Mouse (Mus musculus): ENCODE results near the gene Zfp346. TPM values are rescaled to one million over a fixed set of nuclear protein-coding genes. Genes with fewer than 3 reads are reported as not detected.

The Zfp346 gene
- polyA plus RNA-seq, 1 experiment from 2014 or later, result 30.1 TPM

GRCm38 (mm10) chr13:55162365-55162764, 57.3 kb downstream of the Zfp346 start:
- H3K27ac ChIP-seq (replicated peaks), result no peak overlapping the region

GRCm38 (mm10) chr13:55163553-55163952, 58.4 kb downstream of the Zfp346 start:
- no peaks in the 10 kb centered on the region for H3K27me3 ChIP-seq
- H3K4me3 ChIP-seq, result no peak overlapping the region
- no peak overlapping the region for H3K4me2 ChIP-seq
- no peaks in the 10 kb centered on the region for H3K9me3 ChIP-seq
- no peaks in the 10 kb centered on the region for H3K36me3 ChIP-seq
- H3K9ac ChIP-seq, result no peak overlapping the region
- no peak for ATAC-seq (ENCODE audit: low FRiP score, low read depth)
- WGBS, result 55% methylated on average over 5 of the region's 5 CpGs
- no peak overlapping the region for H3K27ac ChIP-seq (replicated peaks)
- H3K4me1 ChIP-seq (replicated peaks), result no peaks in the 10 kb centered on the region

More at GRCm38 (mm10) chr13:55162365-55162764, 57.3 kb downstream of the Zfp346 start:
- WGBS, result 78% methylated on average over 7 of the region's 7 CpGs
- Histone ChIP-seq H3K4me2 (no peak overlapping the region), H3K9me3 (no peaks in the 10 kb centered on the region), H3K27me3 (no peaks in the 10 kb centered on the region), H3K4me3 (no peak overlapping the region), H3K36me3 (no peaks in the 10 kb centered on the region), H3K9ac (no peak overlapping the region), H3K4me1 (replicated peaks) (no peaks in the 10 kb centered on the region)
- no peak for ATAC-seq (ENCODE audit: low FRiP score, low read depth)

- no peak overlapping the region for H3K9ac ChIP-seq
- H3K27me3 ChIP-seq, result no peaks in the 10 kb centered on the region
- no peak for ATAC-seq (ENCODE audit: low FRiP score, low read depth)
- WGBS, result 84% methylated on average over 16 of the region's 16 CpGs
- no peaks in the 10 kb centered on the region for H3K9me3 ChIP-seq
- no peak overlapping the region for H3K4me3 ChIP-seq
- no peak overlapping the region for H3K4me2 ChIP-seq
- no peaks in the 10 kb centered on the region for H3K36me3 ChIP-seq
- peaks cover 6% of the 10 kb centered on the region; the same call in 1 of the 2 replicates for H3K4me1 ChIP-seq (replicated peaks)
- H3K27ac ChIP-seq (replicated peaks), result no peak overlapping the region
These were observed 60.8 kb downstream of the Zfp346 start for GRCm38 (mm10) chr13:55165831-55166339.

GRCm38 (mm10) chr13:55166806-55167725, 62.0 kb downstream of the Zfp346 start:
- no peaks in the 10 kb centered on the region for H3K27me3 ChIP-seq
- no peak overlapping the region for H3K9ac ChIP-seq
- no peak overlapping the region for H3K4me2 ChIP-seq
- H3K9me3 ChIP-seq, result no peaks in the 10 kb centered on the region
- H3K4me1 ChIP-seq (replicated peaks), result peaks cover 18% of the 10 kb centered on the region
- 89% methylated on average over 32 of the region's 32 CpGs for WGBS
- H3K36me3 ChIP-seq, result no peaks in the 10 kb centered on the region
- H3K27ac ChIP-seq (replicated peaks), result no peak overlapping the region
- ATAC-seq (ENCODE audit: low FRiP score, low read depth), result no peak
- H3K4me3 ChIP-seq, result no peak overlapping the region

GRCm38 (mm10) chr13:55167798-55168197, 62.7 kb downstream of the Zfp346 start:
- H3K4me3 ChIP-seq, result no peak overlapping the region

GRCm38 (mm10) chr13:55168255-55168654, 63.1 kb downstream of the Zfp346 start:
- 0 out of 2 replicates have a peak overlapping the region, but pooled peaks have one; percentile 26 for H3K27ac ChIP-seq (replicated peaks)
- H3K27me3 ChIP-seq, result no peaks in the 10 kb centered on the region
- no peaks in the 10 kb centered on the region for H3K9me3 ChIP-seq
- no peak overlapping the region for H3K4me3 ChIP-seq
- ATAC-seq (ENCODE audit: low FRiP score, low read depth), result no peak
- H3K36me3 ChIP-seq, result no peaks in the 10 kb centered on the region
- H3K4me2 ChIP-seq, result no peak overlapping the region
- WGBS, result 81% methylated on average over 5 of the region's 5 CpGs
- H3K4me1 ChIP-seq (replicated peaks), result peaks cover 21% of the 10 kb centered on the region
- H3K9ac ChIP-seq, result no peak overlapping the region

More at GRCm38 (mm10) chr13:55167798-55168197, 62.7 kb downstream of the Zfp346 start:
- H3K4me2 ChIP-seq, result no peak overlapping the region
- H3K9me3 ChIP-seq, result no peaks in the 10 kb centered on the region
- WGBS, result 78% methylated on average over 11 of the region's 11 CpGs
- H3K4me1 ChIP-seq (replicated peaks), result peaks cover 21% of the 10 kb centered on the region
- H3K27me3 ChIP-seq, result no peaks in the 10 kb centered on the region
- no peak overlapping the region for H3K27ac ChIP-seq (replicated peaks)
- no peak overlapping the region for H3K9ac ChIP-seq
- ATAC-seq (ENCODE audit: low FRiP score, low read depth), result no peak
- H3K36me3 ChIP-seq, result no peaks in the 10 kb centered on the region

- ATAC-seq (ENCODE audit: low FRiP score, low read depth), result peak; percentile 86
- Histone ChIP-seq H3K4me3 (no peak overlapping the region), H3K27me3 (no peaks in the 10 kb centered on the region), H3K4me1 (replicated peaks) (peaks cover 21% of the 10 kb centered on the region), H3K4me2 (no peak overlapping the region), H3K27ac (replicated peaks) (no peak overlapping the region), H3K9ac (no peak overlapping the region), H3K9me3 (no peaks in the 10 kb centered on the region), H3K36me3 (no peaks in the 10 kb centered on the region)
- WGBS, result 22% methylated on average over 13 of the region's 13 CpGs
These were observed 63.9 kb downstream of the Zfp346 start for GRCm38 (mm10) chr13:55168958-55169369.

- 9% methylated on average over 26 of the region's 26 CpGs for WGBS
- Histone ChIP-seq H3K4me2 (peak overlapping the region; percentile 34), H3K36me3 (no peaks in the 10 kb centered on the region), H3K4me3 (no peak overlapping the region), H3K9me3 (no peaks in the 10 kb centered on the region), H3K27ac (replicated peaks) (peak overlapping the region; percentile 62), H3K4me1 (replicated peaks) (peaks cover 21% of the 10 kb centered on the region), H3K27me3 (no peaks in the 10 kb centered on the region), H3K9ac (no peak overlapping the region)
- ATAC-seq (ENCODE audit: low FRiP score, low read depth), result peak; percentile 73
These were observed 66.6 kb downstream of the Zfp346 start for GRCm38 (mm10) chr13:55171517-55172335.

GRCm38 (mm10) chr13:55172336-55172770, 67.2 kb downstream of the Zfp346 start:
- Histone ChIP-seq H3K36me3 (no peaks in the 10 kb centered on the region), H3K27ac (replicated peaks) (peak overlapping the region; percentile 62), H3K27me3 (no peaks in the 10 kb centered on the region), H3K4me3 (no peak overlapping the region), H3K9me3 (no peaks in the 10 kb centered on the region), H3K4me1 (replicated peaks) (peaks cover 21% of the 10 kb centered on the region), H3K4me2 (peak overlapping the region; percentile 34), H3K9ac (no peak overlapping the region)
- ATAC-seq (ENCODE audit: low FRiP score, low read depth), result no peak
- 51% methylated on average over 7 of the region's 7 CpGs for WGBS

GRCm38 (mm10) chr13:55174347-55174746, 69.2 kb downstream of the Zfp346 start:
- Histone ChIP-seq H3K36me3 (no peaks in the 10 kb centered on the region), H3K9ac (no peak overlapping the region), H3K4me1 (replicated peaks) (peaks cover 16% of the 10 kb centered on the region), H3K27me3 (no peaks in the 10 kb centered on the region), H3K4me2 (no peak overlapping the region), H3K4me3 (no peak overlapping the region), H3K27ac (replicated peaks) (no peak overlapping the region), H3K9me3 (no peaks in the 10 kb centered on the region)
- ATAC-seq (ENCODE audit: low FRiP score, low read depth), result no peak
- 81% methylated on average over 11 of the region's 11 CpGs for whole genome bisulfite sequencing

- no peak for ATAC-seq (ENCODE audit: low FRiP score, low read depth)
- no peak overlapping the region for H3K4me3 ChIP-seq
- no peaks in the 10 kb centered on the region for H3K9me3 ChIP-seq
- no peak overlapping the region for H3K27ac ChIP-seq (replicated peaks)
- no peak overlapping the region for H3K4me2 ChIP-seq
- no peaks in the 10 kb centered on the region for H3K27me3 ChIP-seq
- H3K4me1 ChIP-seq (replicated peaks), result peaks cover 11% of the 10 kb centered on the region
- WGBS, result 91% methylated on average over 6 of the region's 6 CpGs
- H3K9ac ChIP-seq, result no peak overlapping the region
- no peaks in the 10 kb centered on the region for H3K36me3 ChIP-seq
These were observed 71.2 kb downstream of the Zfp346 start for GRCm38 (mm10) chr13:55176265-55176664.

Data from hindbrain, embryonic 15.5 days (tissue).